Mouse (Mus musculus) MEL (cell line): ENCODE data around the gene Ptger1. TPM values are rescaled to one million over a fixed set of nuclear protein-coding genes. Genes with fewer than 3 reads are reported as not detected.

Experiments used
- DNase-seq: peaks from one replicate; pipeline ENCODE4 v3.0.0; 2011; ENCODE audit warnings: low read depth, low spot score
- H3K27ac ChIP-seq: 2 replicates; pipeline ENCODE4 v1.5.1; 2012; ENCODE audit warnings: low read depth, mild to moderate bottlenecking, control low read depth, low read length, moderate library complexity; ENCODE audit not compliant: control insufficient read depth
- H3K27me3 ChIP-seq, 2 experiments: fragments of 150-350 bp in 1 of 2; sonication (generic) in 1 of 2; 2 replicates each; pipeline ENCODE4 v1.6.1; 2012; ENCODE audit warnings: low read length in 2 of 2, mild to moderate bottlenecking in 2 of 2, improper control_type of control experiment in 1 of 2, moderate library complexity in 1 of 2; ENCODE audit not compliant: insufficient read depth in 2 of 2, control insufficient read depth in 1 of 2
- H3K36me3 ChIP-seq, 2 experiments: 2 replicates each; pipeline ENCODE4 v1.6.1; 2012 to 2014; ENCODE audit warnings: low read length in 2 of 2, improper control_type of control experiment in 1 of 2, inconsistent platforms in 1 of 2, mild to moderate bottlenecking in 1 of 2; ENCODE audit not compliant: insufficient read depth in 2 of 2, control insufficient read depth in 1 of 2
- H3K4me1 ChIP-seq, 2 experiments: fragments of 150-350 bp in 1 of 2; sonication (generic) in 1 of 2; 2 replicates each; pipeline ENCODE4 v1.6.1; 2012; ENCODE audit warnings: low read length in 2 of 2, improper control_type of control experiment in 1 of 2, mild to moderate bottlenecking in 1 of 2; ENCODE audit not compliant: insufficient read depth in 2 of 2, control insufficient read depth in 1 of 2
- H3K4me3 ChIP-seq, 2 experiments: fragments of 150-350 bp in 1 of 2; sonication (generic) in 1 of 2; 2 replicates each; pipeline ENCODE4 v1.5.1; 2012; ENCODE audit warnings: low read depth in 2 of 2, low read length in 2 of 2, mild to moderate bottlenecking in 2 of 2, moderate library complexity in 2 of 2, control low read depth in 1 of 2, improper control_type of control experiment in 1 of 2; ENCODE audit not compliant: control insufficient read depth in 1 of 2, insufficient read depth in 1 of 2
- H3K79me2 ChIP-seq: 2 replicates; pipeline ENCODE4 v1.6.1; 2012; ENCODE audit warnings: mild to moderate bottlenecking, low read length, moderate library complexity; ENCODE audit not compliant: control insufficient read depth, poor library complexity, insufficient read depth
- H3K9ac ChIP-seq: 2 replicates; pipeline ENCODE4 v1.6.1; 2012; ENCODE audit warnings: low read depth, mild to moderate bottlenecking, control low read depth, low read length, moderate library complexity; ENCODE audit not compliant: control insufficient read depth, poor library complexity, severe bottlenecking
- H3K9me3 ChIP-seq: fragments of 150-350 bp; sonication (generic); replicated peaks from 2 replicates; pipeline ENCODE4 v1.6.1; 2012; ENCODE audit warnings: mild to moderate bottlenecking, low read length, improper control_type of control experiment, moderate library complexity; ENCODE audit not compliant: insufficient read depth
- BHLHE40 ChIP-seq: IDR thresholded peaks from 2 replicates; pipeline ENCODE4 v1.6.1; 2012; ENCODE audit warnings: low read depth, mild to moderate bottlenecking, inconsistent platforms, low read length, improper control_type of control experiment, borderline replicate concordance
- CHD2 ChIP-seq: IDR thresholded peaks from 2 replicates; pipeline ENCODE4 v1.6.1; 2011; ENCODE audit warnings: low read length, improper control_type of control experiment
- CTCF ChIP-seq, 3 experiments: IDR thresholded peaks in 2 of 3; conservative IDR thresholded peaks in 1 of 3; 2 replicates each; pipeline ENCODE4 v1.5.1; 2011 to 2012; ENCODE audit warnings: low read length in 3 of 3, low read depth in 2 of 3, mild to moderate bottlenecking in 2 of 3, improper control_type of control experiment in 1 of 3, inconsistent platforms in 1 of 3, mixed read lengths in 1 of 3, moderate library complexity in 1 of 3; ENCODE audit not compliant: control insufficient read depth in 1 of 3, insufficient read depth in 1 of 3, poor library complexity in 1 of 3, severe bottlenecking in 1 of 3
- EP300 ChIP-seq, 2 experiments: IDR thresholded peaks; 2 replicates each; pipeline ENCODE4 v1.6.1; 2011; ENCODE audit warnings: improper control_type of control experiment in 2 of 2, low read length in 2 of 2, low read depth in 1 of 2, mild to moderate bottlenecking in 1 of 2
- ETS1 ChIP-seq: IDR thresholded peaks from 2 replicates; pipeline ENCODE4 v1.6.1; 2012; ENCODE audit warnings: low read depth, mild to moderate bottlenecking, inconsistent platforms, low read length, improper control_type of control experiment, moderate library complexity
- GATA1 ChIP-seq: IDR thresholded peaks from 2 replicates; pipeline ENCODE4 v1.6.1; 2011; ENCODE audit warnings: low read depth, low read length, improper control_type of control experiment
- JUND ChIP-seq: IDR thresholded peaks from 2 replicates; pipeline ENCODE4 v1.6.1; 2011; ENCODE audit warnings: low read depth, mild to moderate bottlenecking, improper control_type of control experiment, low read length
- KAT2A ChIP-seq: conservative IDR thresholded peaks from 2 replicates; pipeline ENCODE4 v1.6.1; 2012; ENCODE audit warnings: low read depth, low read length, improper control_type of control experiment, inconsistent platforms
- MAFK ChIP-seq: IDR thresholded peaks from 2 replicates; pipeline ENCODE4 v1.6.1; 2011; ENCODE audit warnings: low read depth, mild to moderate bottlenecking, low read length, improper control_type of control experiment, borderline replicate concordance
- MAX ChIP-seq: IDR thresholded peaks from 2 replicates; pipeline ENCODE4 v1.6.1; 2011; ENCODE audit warnings: low read length, improper control_type of control experiment
- MEF2A ChIP-seq: IDR thresholded peaks from 2 replicates; pipeline ENCODE4 v1.6.1; 2014; ENCODE audit warnings: low read depth, mild to moderate bottlenecking, inconsistent platforms, low read length, improper control_type of control experiment; ENCODE audit not compliant: poor library complexity, insufficient replicate concordance, severe bottlenecking; ENCODE audit errors: extremely low read depth
- MXI1 ChIP-seq: IDR thresholded peaks from 2 replicates; pipeline ENCODE4 v1.6.1; 2011; ENCODE audit warnings: mild to moderate bottlenecking, low read depth, low read length, improper control_type of control experiment
- MYB ChIP-seq: IDR thresholded peaks from 2 replicates; pipeline ENCODE4 v1.6.1; 2011; ENCODE audit warnings: mild to moderate bottlenecking, low read depth, low read length, improper control_type of control experiment
- MYC ChIP-seq: IDR thresholded peaks from 2 replicates; pipeline ENCODE4 v1.6.1; 2011; ENCODE audit warnings: low read depth, mild to moderate bottlenecking, low read length, improper control_type of control experiment, moderate library complexity
- NELFE ChIP-seq: IDR thresholded peaks from 2 replicates; pipeline ENCODE4 v1.6.1; 2011; ENCODE audit warnings: low read depth, low read length, improper control_type of control experiment
- NRF1 ChIP-seq: IDR thresholded peaks from 2 replicates; pipeline ENCODE4 v1.6.1; 2014; ENCODE audit warnings: low read depth, mild to moderate bottlenecking, inconsistent platforms, low read length, improper control_type of control experiment, moderate library complexity; ENCODE audit not compliant: poor library complexity, insufficient read depth, severe bottlenecking
- POLR2A ChIP-seq, 2 experiments: IDR thresholded peaks; 2 replicates each; pipeline ENCODE4 v1.6.1; 2011 to 2012; ENCODE audit warnings: low read length in 2 of 2, mild to moderate bottlenecking in 2 of 2, control low read depth in 1 of 2, improper control_type of control experiment in 1 of 2, low read depth in 1 of 2, moderate library complexity in 1 of 2; ENCODE audit not compliant: control insufficient read depth in 1 of 2, insufficient read depth in 1 of 2, poor library complexity in 1 of 2
- POLR2AphosphoS2 ChIP-seq: IDR thresholded peaks from 2 replicates; pipeline ENCODE4 v1.6.1; 2011; ENCODE audit warnings: low read length, improper control_type of control experiment
- RAD21 ChIP-seq: IDR thresholded peaks from 2 replicates; pipeline ENCODE4 v1.6.1; 2011; ENCODE audit warnings: mild to moderate bottlenecking, low read depth, low read length, improper control_type of control experiment
- RCOR1 ChIP-seq: IDR thresholded peaks from 2 replicates; pipeline ENCODE4 v1.6.1; 2012; ENCODE audit warnings: low read depth, mild to moderate bottlenecking, inconsistent platforms, low read length, improper control_type of control experiment
- SMC3 ChIP-seq: IDR thresholded peaks from 2 replicates; pipeline ENCODE4 v1.6.1; 2011; ENCODE audit warnings: low read depth, low read length, improper control_type of control experiment
- TAL1 ChIP-seq: IDR thresholded peaks from 2 replicates; pipeline ENCODE4 v1.6.1; 2012; ENCODE audit warnings: mild to moderate bottlenecking, inconsistent platforms, low read length, moderate library complexity, mixed read lengths
- UBTF ChIP-seq: IDR thresholded peaks from 2 replicates; pipeline ENCODE4 v1.6.1; 2012; ENCODE audit warnings: low read depth, mild to moderate bottlenecking, inconsistent platforms, low read length, improper control_type of control experiment, moderate library complexity, borderline replicate concordance; ENCODE audit not compliant: insufficient read depth
- USF1 ChIP-seq: IDR thresholded peaks from 2 replicates; pipeline ENCODE4 v1.6.1; 2014; ENCODE audit warnings: low read depth, mild to moderate bottlenecking, inconsistent platforms, low read length, improper control_type of control experiment, moderate library complexity
- USF2 ChIP-seq, 2 experiments: IDR thresholded peaks; 2 replicates each; pipeline ENCODE4 v1.6.1; 2011 to 2012; ENCODE audit warnings: improper control_type of control experiment in 2 of 2, low read length in 2 of 2, borderline replicate concordance in 1 of 2, inconsistent platforms in 1 of 2, low read depth in 1 of 2, mild to moderate bottlenecking in 1 of 2; ENCODE audit not compliant: insufficient read depth in 1 of 2
- ZMIZ1 ChIP-seq: IDR thresholded peaks from 2 replicates; pipeline ENCODE4 v1.6.1; 2012; ENCODE audit warnings: low read depth, mild to moderate bottlenecking, inconsistent platforms, low read length, improper control_type of control experiment, moderate library complexity
- ZNF384 ChIP-seq: IDR thresholded peaks from 2 replicates; pipeline ENCODE4 v1.6.1; 2012; ENCODE audit warnings: low read depth, mild to moderate bottlenecking, inconsistent platforms, low read length, improper control_type of control experiment
- polyA plus RNA-seq, 2 experiments: library from polyadenylated mRNA; stranded (reverse) in 1 of 2; unstranded in 1 of 2; fragments of >175 nt in 1 of 2; fragments of >200 nt in 1 of 2; gene quantifications; 2 replicates each; pipeline versions ENCODE4 v1.2.1 to v1.2.4; 2012; ENCODE audit warnings: low replicate concordance in 2 of 2, low read depth in 1 of 2; ENCODE audit not compliant: insufficient read length in 2 of 2, insufficient read depth in 1 of 2, missing spikeins in 1 of 2
- total RNA-seq: library from RNA; depleted of rRNA; stranded (reverse); fragments of 300-350 nt; gene quantifications from 2 replicates; pipeline ENCODE4 v1.2.3, GENCODE M21; 2012

Gene Ptger1
- total and polyA plus RNA-seq, 3 experiments, result 3.1 to 4.0 TPM; not detected in 1

- Histone ChIP-seq H3K9me3 (no peaks in the 10 kb centered on the region), H3K4me3 (no peak overlapping the region), H3K4me1 (peaks cover 0 to 5% of the 10 kb centered on the region in 2 experiments; a peak in 1 of 4 replicates), H3K36me3 (no peaks in the 10 kb centered on the region), H3K9ac (no peak overlapping the region), H3K79me2 (no peaks in the 10 kb centered on the region), H3K27ac (no peak overlapping the region), H3K27me3 (no peaks in the 10 kb centered on the region)
- no peak for TF ChIP-seq SMC3
- TF ChIP-seq USF2 (IDR thresholded peaks at IDR 0.05; ENCODE audit: borderline replicate concordance in 1 of 2, insufficient read depth in 1 of 2, low read depth in 1 of 2, low read length in 2 of 2), result no peak
- TF ChIP-seq GATA1, result no peak
- TF ChIP-seq MAFK, result no peak
- TF ChIP-seq MEF2A, result no peak
- no peak for TF ChIP-seq POLR2AphosphoS2
- no peak for TF ChIP-seq ETS1
- TF ChIP-seq CTCF (IDR thresholded peaks at IDR 0.05 in 2 of 3, conservative IDR thresholded peaks at IDR 0.05 in 1 of 3; ENCODE audit: control insufficient read depth in 1 of 3, insufficient read depth in 1 of 3, low read depth in 2 of 3, low read length in 3 of 3, poor library complexity in 1 of 3, severe bottlenecking in 1 of 3), result no peak
- no peak for TF ChIP-seq KAT2A
- TF ChIP-seq MYC, result no peak
- TF ChIP-seq UBTF, result no peak
- TF ChIP-seq NELFE, result no peak
- no peak for TF ChIP-seq ZNF384
- DNase-seq, result no peak
Observed at GRCm38 (mm10) chr8:83660995-83661680, 5.3 kb upstream of the Ptger1 start.

GRCm38 (mm10) chr8:83662421-83662826, 4.1 kb upstream of the Ptger1 start:
- Histone ChIP-seq H3K4me1 (peaks cover 0 to 5% of the 10 kb centered on the region in 2 experiments; a peak in 1 of 4 replicates), H3K36me3 (no peaks in the 10 kb centered on the region), H3K9ac (no peak overlapping the region; the same call in 1 of the 2 replicates), H3K4me3 (no peak overlapping the region), H3K27ac (no peak overlapping the region), H3K27me3 (no peaks in the 10 kb centered on the region), H3K79me2 (no peaks in the 10 kb centered on the region), H3K9me3 (no peaks in the 10 kb centered on the region)
- peak; percentile 94 for DNase-seq
- TF ChIP-seq TAL1, result no peak
- no peak for TF ChIP-seq MEF2A
- 0 out of 2 replicates have a peak, but pooled peaks have one; percentile 31 for TF ChIP-seq ETS1
- TF ChIP-seq UBTF, result no peak
- no peak for TF ChIP-seq NRF1
- peak; percentile 85 for TF ChIP-seq RAD21
- no peak for TF ChIP-seq JUND
- no peak for TF ChIP-seq ZNF384
- TF ChIP-seq MYB, result no peak
- no peak for TF ChIP-seq MAX
- no peak for TF ChIP-seq POLR2A (IDR thresholded peaks at IDR 0.05; ENCODE audit: control insufficient read depth in 1 of 2, insufficient read depth in 1 of 2, low read depth in 1 of 2, low read length in 2 of 2, poor library complexity in 1 of 2)
- TF ChIP-seq MYC, result no peak
- TF ChIP-seq NELFE, result no peak
- 0 out of 2 replicates have a peak, but pooled peaks have one; percentile 26 for TF ChIP-seq BHLHE40
- no peak for TF ChIP-seq RCOR1
- no peak for TF ChIP-seq GATA1
- TF ChIP-seq POLR2AphosphoS2, result no peak
- no peak for TF ChIP-seq CHD2
- no peak for TF ChIP-seq ZMIZ1
- TF ChIP-seq MAFK, result no peak
- no peak for TF ChIP-seq USF1
- peak in 1 of 2 experiments; percentile 20; a peak in 1 of 4 replicates for TF ChIP-seq EP300 (IDR thresholded peaks at IDR 0.05; ENCODE audit: low read depth in 1 of 2, low read length in 2 of 2)
- peak; percentile 45; the same call in 1 of the 2 replicates for TF ChIP-seq MXI1
- no peak for TF ChIP-seq USF2 (IDR thresholded peaks at IDR 0.05; ENCODE audit: borderline replicate concordance in 1 of 2, insufficient read depth in 1 of 2, low read depth in 1 of 2, low read length in 2 of 2)
- TF ChIP-seq KAT2A, result no peak
